Mouse (Mus musculus) CD4-positive, CD25-positive, alpha-beta regulatory T cell, adult 4 months (primary cell): ENCODE measurements at regions not wholly inside any gene's neighbourhood (a gene's known extent, or its start where the extent isn't known, plus 50 kb on each side); places are given as distances from the start of the nearest gene placed in this dataset.

Experiments used
- ATAC-seq: one replicate; pipeline ENCODE4 v1.8.0; 2017

DNA sequence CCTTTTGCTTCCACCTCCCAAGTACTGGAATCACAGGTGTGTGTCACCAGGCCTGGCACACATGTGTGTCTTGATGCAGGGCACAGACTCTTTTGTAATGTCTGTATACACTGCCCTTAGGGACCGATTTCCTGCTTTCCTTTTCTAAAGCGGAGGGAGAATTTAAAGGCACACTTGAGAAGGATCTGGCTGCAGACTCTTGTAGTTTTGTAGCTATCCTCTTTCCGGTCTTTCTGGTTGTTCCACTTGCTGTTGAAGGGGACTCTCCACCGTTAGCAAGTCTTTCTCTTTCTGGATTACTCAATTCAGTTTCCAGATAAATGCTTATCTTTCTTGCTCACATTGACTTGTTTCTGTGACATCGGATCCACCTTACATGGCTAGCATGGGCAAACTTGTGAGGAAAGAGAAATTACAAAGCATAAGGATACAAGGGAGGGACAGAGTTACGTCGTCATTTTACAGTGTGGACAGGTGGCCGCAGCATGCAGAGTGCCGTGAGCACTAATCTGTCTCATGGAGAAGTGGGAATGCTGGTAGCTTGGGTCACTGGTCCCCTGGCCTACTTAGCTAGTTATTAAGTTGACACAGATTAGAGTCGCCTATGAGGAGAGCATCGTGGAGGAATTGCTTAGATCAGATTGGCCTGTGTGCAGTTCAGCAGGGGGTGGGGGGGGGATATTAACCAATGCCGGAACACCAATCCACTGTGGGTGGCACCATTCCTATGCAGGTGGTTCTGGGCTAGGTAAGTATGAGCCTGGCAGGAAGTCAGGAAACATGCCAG lies 54.4 kb upstream of the Parp11 start:
- no peak for ATAC-seq

- no peak for ATAC-seq
Observed at GRCm38 (mm10) chr6:127392799-127393172, 53.9 kb upstream of the Parp11 start.

DNA sequence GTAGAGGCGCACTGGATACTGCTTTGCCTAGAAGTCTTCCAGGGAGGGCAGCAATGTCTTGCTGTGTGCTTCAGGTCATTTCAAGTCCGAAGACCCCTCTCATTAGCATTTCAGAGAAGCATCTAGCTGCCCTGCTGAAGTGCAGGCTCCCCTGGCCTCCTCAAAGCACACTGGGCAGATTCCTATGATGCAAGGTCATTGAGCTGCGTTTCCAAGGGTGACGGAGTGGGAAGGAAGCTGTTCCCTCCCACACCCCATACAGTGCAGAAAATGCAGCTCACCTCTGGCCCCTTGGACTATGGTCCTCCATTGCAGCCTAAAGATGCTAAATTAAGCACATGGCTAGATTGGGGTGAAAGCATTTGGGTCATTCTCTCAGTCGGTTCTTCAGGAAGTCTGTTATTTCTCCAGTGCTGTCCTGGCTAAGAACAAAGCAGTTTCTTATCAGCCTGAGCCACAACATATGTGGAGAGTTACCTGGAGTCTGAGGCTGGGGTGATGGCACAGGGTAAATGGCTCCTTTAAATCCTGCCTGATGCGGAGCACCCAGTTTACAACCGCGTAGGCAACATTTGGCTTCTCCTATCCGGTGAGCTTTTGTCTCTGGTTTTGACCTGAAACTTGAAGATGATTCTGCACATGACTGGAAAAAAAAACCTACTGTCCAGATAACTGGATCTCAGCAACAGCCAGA lies 52.6 kb upstream of the Parp11 start:
- no peak for ATAC-seq
